Mouse (Mus musculus) ES-E14 (cell line): ENCODE data around the gene Unc45b.

ENCODE experiments used
- MAFK ChIP-seq: IDR thresholded peaks from 2 replicates; pipeline ENCODE4 v1.6.1; 2014; ENCODE audit warnings: mild to moderate bottlenecking, low read depth, low read length, inconsistent platforms; ENCODE audit not compliant: insufficient read depth
- ZNF384 ChIP-seq: IDR thresholded peaks from 2 replicates; pipeline ENCODE4 v1.6.1; 2012; ENCODE audit warnings: low read depth, low read length, inconsistent platforms

GRCm38 (mm10) chr11:82867956-82868355, 42.4 kb upstream of the Unc45b start:
- TF ChIP-seq MAFK (no peak), ZNF384 (no peak)
